Mouse (Mus musculus): Measurements from ENCODE around the gene Atp2b4.
A peak's percentile ranks its signal among the peaks of the same experiment; 100 is the strongest.

Gene Atp2b4

GRCm38 (mm10) chr1:133800948-133801393 is at the start of gene Atp2b4:
TSS of gene Atp2b4 (minus strand) at chr1:133801041.
- peak; percentile 97 to 99 for DNase-seq

DNA sequence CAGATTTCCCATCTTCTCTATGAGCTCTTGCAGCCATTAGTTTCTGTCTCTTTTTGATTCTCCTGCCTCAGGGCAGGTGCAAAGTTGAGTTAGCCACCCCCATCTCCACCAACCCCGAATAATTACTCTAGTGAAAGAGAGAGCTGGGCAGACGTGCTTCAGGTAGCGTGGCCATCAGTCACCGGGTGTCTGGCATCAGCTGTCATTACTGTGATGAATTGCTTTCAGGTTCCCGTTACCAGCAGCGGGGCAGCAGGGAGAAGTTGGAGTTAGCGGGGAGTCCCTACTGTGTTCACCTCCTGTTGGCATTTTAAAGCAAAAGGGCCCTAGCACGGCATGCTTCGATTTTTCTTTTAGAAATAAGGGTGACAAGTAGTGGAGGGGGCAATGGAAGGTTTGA is 43.9 kb upstream of the Atp2b4 start:
- no peak for DNase-seq

- DNase-seq = no peak
Observed at GRCm38 (mm10) chr1:133843900-133844299, 43.1 kb upstream of the Atp2b4 start.

DNA sequence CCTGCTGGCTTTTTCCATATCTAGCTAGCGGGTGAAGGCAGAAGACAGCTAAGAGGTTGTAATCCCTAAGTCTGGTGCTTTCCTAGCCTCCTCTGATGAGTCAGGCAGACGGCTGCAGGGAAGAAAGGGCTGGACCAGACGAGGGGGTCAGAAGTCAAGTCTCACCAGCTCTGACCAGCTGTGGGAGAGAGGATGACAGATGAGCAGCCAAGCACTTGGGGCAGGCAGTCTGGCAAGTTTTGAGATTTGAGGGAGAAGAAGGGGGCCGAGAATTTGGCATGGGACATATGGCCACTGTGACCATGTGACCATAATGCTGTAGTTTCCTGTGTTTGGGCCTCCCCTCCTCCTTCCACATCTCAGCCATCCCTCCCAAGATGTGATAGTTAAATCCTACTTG is 42.5 kb upstream of the Atp2b4 start:
- no peak for DNase-seq

DNA sequence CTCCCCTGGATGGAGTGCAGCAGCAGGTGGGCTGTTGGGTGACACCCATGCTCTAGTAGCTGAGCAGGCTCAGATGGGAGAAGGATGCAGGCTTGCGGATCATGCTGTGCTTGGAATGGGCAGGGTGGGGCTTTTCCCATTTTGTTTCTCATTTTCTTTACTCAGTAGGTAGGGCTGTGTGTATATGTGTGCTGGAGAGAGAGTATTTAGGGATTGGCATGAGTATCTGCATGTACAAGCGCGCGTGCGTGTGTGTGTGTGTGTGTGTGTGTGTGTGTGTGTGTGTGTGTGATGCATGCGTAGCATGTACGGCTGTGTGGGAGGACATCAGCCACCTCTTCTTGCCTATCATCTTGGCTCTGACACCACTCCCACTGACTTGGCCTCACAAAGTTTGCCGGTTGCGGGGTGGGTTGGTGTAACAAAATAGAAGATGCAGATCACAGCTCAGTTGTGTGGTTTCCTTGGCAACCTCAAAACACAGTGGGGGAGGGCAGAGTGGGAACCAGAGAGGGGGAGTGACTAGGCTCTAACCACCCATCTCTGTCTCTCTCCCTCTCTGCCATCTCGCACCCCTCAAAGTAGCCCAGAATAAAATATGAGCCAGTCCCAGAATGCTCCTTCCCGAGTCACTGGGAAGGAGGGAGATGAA is 41.4 kb upstream of the Atp2b4 start:
- no peak for DNase-seq

DNA sequence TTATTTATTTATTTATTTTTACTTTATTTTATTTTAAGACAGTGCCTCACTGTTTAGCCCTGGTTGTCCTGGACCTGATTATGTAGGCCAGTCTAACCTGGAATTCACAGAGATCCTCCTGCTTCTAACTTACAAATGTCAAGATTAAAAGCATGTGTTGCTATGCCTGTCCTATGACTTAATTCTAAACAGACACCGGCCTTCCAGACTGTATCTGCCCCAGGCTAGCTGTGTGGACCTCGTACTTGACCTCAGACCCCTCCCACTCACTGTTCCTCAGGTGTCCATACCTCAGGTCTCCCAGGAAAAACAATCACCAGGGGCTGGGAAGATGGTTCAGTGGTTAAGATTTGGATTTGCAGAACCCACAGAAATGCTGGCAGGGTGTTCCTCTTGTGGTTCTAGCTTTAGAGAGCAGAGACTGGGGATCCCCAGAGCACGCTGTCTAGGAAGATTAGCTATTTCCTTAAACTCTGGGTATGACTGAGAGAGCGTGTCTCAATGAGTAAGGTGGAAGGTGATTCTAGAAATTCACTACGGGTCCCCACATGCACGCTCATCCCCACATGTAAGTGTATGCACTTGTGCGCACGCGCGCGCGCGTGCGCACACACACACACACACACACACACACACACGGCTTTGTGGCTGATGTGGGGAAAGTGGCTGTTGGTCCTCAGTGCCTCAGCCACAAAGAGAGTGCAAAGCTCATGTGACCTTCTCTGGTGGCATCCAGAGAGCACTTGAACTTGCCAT is 40.5 kb upstream of the Atp2b4 start:
- no peak for DNase-seq

DNA sequence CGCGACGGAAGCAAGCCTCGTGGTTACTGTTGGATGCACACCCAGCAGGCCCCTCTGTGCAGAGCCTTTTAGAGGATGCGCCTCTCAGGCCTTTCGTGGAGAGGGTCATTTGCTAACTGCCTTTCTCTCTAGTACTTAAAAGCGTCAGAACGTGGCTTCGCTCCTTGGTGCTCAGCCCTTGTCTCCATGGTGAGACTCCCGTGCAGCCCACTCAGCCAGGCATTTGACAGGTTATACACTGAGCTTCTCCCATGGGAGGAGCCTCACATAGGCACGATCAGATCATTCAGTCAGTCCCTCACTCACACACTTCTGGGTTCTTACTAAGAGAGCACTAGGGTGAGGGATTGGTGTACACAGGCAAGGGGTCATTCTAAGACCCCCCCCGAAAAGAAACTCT is 39.7 kb upstream of the Atp2b4 start:
- DNase-seq = no peak

GRCm38 (mm10) chr1:133834309-133834708 is 33.5 kb upstream of the Atp2b4 start:
- DNase-seq = peak; percentile 47 to 49

DNA sequence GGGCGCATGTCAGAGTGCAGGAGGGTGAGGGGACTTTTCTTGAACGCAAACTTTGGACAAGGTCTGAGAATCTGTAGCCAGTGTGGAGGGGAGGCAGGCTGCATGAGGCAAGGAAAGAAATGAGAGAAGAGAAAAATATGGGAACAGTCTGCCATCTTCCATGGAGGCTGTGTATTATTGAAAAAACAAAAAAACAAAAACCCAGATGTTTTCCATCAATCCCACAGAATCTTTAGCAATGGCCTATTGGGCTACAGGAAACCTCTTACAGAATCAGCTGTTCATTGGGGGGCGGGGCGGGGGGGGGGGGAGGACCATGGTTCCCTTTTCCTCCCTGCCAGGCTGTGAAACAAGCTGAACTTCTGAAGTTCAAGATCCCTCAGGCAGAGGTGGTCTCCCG is 31.9 kb upstream of the Atp2b4 start:
- no peak for DNase-seq

- no peak for DNase-seq
Observed at GRCm38 (mm10) chr1:133826193-133826592, 25.4 kb upstream of the Atp2b4 start.

- no peak for DNase-seq
Observed at GRCm38 (mm10) chr1:133825543-133825942, 24.7 kb upstream of the Atp2b4 start.

GRCm38 (mm10) chr1:133825140-133825539 is 24.3 kb upstream of the Atp2b4 start:
- DNase-seq = no peak

GRCm38 (mm10) chr1:133821144-133821543 is 20.3 kb upstream of the Atp2b4 start:
- DNase-seq = no peak

- no peak for DNase-seq
Observed at GRCm38 (mm10) chr1:133820100-133820499, 19.3 kb upstream of the Atp2b4 start.

GRCm38 (mm10) chr1:133818531-133818930 is 17.7 kb upstream of the Atp2b4 start:
- no peak for DNase-seq

GRCm38 (mm10) chr1:133815747-133816491 is 15.1 kb upstream of the Atp2b4 start:
- no peak for DNase-seq

- no peak for DNase-seq
Observed at GRCm38 (mm10) chr1:133809376-133809775, 8.5 kb upstream of the Atp2b4 start.

- DNase-seq = no peak
Observed at GRCm38 (mm10) chr1:133808020-133808419, 7.2 kb upstream of the Atp2b4 start.

DNA sequence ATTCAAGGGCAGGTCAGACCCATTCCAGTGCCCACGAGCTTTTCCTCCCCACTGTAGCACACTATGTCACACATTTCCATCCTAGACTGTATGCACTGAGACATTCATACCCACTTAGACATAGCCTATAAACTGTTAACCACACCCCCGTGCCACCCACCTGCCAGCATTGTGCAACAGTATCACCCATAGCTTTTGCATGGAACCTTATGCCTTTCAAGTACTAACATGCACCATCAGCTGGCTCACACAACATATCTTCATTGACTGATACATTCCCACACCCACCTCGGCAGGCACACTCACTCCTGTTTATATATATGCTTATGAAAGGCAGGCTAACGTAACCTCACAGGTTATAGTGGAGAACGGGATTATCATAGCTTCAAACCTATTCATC is 902 bp upstream of the Atp2b4 start:
- no peak for DNase-seq

DNA sequence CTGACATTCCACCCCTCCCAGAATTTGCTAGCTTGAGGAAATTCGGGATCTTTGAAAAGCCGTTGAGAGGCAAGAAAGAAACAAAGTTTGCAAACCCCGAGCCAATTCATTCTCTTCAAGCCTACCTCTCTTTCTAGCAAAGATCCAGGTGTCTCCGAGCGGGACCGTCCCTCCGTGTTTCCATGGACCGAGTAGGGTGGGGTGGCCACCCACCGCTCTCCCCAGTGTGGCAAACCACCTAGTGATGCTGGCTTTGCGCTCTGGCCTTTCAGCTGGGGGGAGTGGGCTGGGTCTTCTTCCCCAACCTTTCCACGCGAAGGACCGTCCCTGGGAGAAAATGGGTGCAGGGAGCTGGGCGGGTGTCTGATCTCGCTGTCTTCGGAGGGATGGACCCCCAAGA is 329 bp downstream of the Atp2b4 start:
- peak in 1 of 2 experiments; percentile 38 for DNase-seq

- no peak for DNase-seq
Observed at GRCm38 (mm10) chr1:133799686-133800445, 975 bp downstream of the Atp2b4 start.

- no peak for DNase-seq
Observed at GRCm38 (mm10) chr1:133798821-133799415, 1.9 kb downstream of the Atp2b4 start.

All from kidney, postnatal 25 days (tissue).